Mouse (Mus musculus) brain, embryonic 14.5 days (tissue): ENCODE results near the gene Mex3a. TPM values are rescaled to one million over a fixed set of nuclear protein-coding genes. Genes with fewer than 3 reads are reported as not detected.

Source experiments
- DNase-seq: peaks from one replicate; pipeline ENCODE4 v3.0.0-alpha.2; 2011; ENCODE audit warnings: low read depth
- CTCF ChIP-seq: fragments of 200-500 bp; IDR thresholded peaks from 2 replicates; pipeline ENCODE4 v1.5.1; 2012; ENCODE audit warnings: inconsistent platforms, mild to moderate bottlenecking, moderate library complexity, borderline replicate concordance; ENCODE audit not compliant: insufficient read depth, insufficient read length; ENCODE audit errors: extremely low read depth
- POLR2A ChIP-seq: fragments of 200-500 bp; IDR thresholded peaks from 2 replicates; pipeline ENCODE4 v1.6.1; 2012; ENCODE audit warnings: mild to moderate bottlenecking, inconsistent platforms, borderline replicate concordance; ENCODE audit not compliant: poor library complexity, insufficient read depth, insufficient read length, severe bottlenecking; ENCODE audit errors: extremely low read depth
- polyA plus RNA-seq: library from polyadenylated mRNA; depleted of rRNA; stranded (reverse); fragments of >200 nt; gene quantifications from 2 replicates; pipeline ENCODE4 v1.2.3, GENCODE M21; 2012

Gene Mex3a
- polyA plus RNA-seq, 1 experiment: 103 TPM

- no peak for TF ChIP-seq CTCF
- peak; percentile 56; the same call in 1 of the 2 replicates for TF ChIP-seq POLR2A
- DNase-seq: peak; percentile 99
Measured at GRCm38 (mm10) chr3:88552676-88553524, 20.7 kb downstream of the Mex3a start, which contains the start of gene Lamtor2. Lamtor2 (minus strand) TSS chr3:88553074.

GRCm38 (mm10) chr3:88553525-88553879 lies 21.3 kb downstream of the Mex3a start, which contains the start of gene Ubqln4:
Ubqln4 (plus strand) TSS chr3:88553758.
- DNase-seq: peak; percentile 95
- TF ChIP-seq POLR2A (peak; percentile 81), CTCF (peak; percentile 79)

GRCm38 (mm10) chr3:88553880-88554586 lies 21.8 kb downstream of the Mex3a start:
- TF ChIP-seq CTCF: no peak
- TF ChIP-seq POLR2A: no peak
- peak; percentile 90 for DNase-seq

GRCm38 (mm10) chr3:88555069-88555605 lies 22.9 kb downstream of the Mex3a start:
- TF ChIP-seq POLR2A (no peak), CTCF (no peak)
- no peak for DNase-seq

GRCm38 (mm10) chr3:88555731-88556130 lies 23.5 kb downstream of the Mex3a start:
- no peak for TF ChIP-seq CTCF
- no peak for TF ChIP-seq POLR2A
- no peak for DNase-seq

- no peak for TF ChIP-seq POLR2A
- no peak for TF ChIP-seq CTCF
- no peak for DNase-seq
Measured at GRCm38 (mm10) chr3:88556616-88557015, 24.4 kb downstream of the Mex3a start.

GRCm38 (mm10) chr3:88559596-88559995 lies 27.4 kb downstream of the Mex3a start:
- TF ChIP-seq POLR2A (no peak), CTCF (no peak)
- no peak for DNase-seq

- TF ChIP-seq POLR2A: no peak
- no peak for TF ChIP-seq CTCF
- peak; percentile 61 for DNase-seq
Measured at GRCm38 (mm10) chr3:88561989-88562388, 29.8 kb downstream of the Mex3a start.

- no peak for DNase-seq
Measured at GRCm38 (mm10) chr3:88563442-88563841, 31.2 kb downstream of the Mex3a start.

GRCm38 (mm10) chr3:88563966-88564365 lies 31.8 kb downstream of the Mex3a start:
- no peak for TF ChIP-seq CTCF
- no peak for TF ChIP-seq POLR2A
- no peak for DNase-seq

More at GRCm38 (mm10) chr3:88563442-88563841, 31.2 kb downstream of the Mex3a start:
- TF ChIP-seq CTCF (no peak), POLR2A (no peak)

GRCm38 (mm10) chr3:88566116-88566515 lies 33.9 kb downstream of the Mex3a start:
- no peak for TF ChIP-seq CTCF
- no peak for TF ChIP-seq POLR2A

More at GRCm38 (mm10) chr3:88566116-88566515, 33.9 kb downstream of the Mex3a start:
- DNase-seq: no peak
